Mouse (Mus musculus): ENCODE results near the gene Esf1. TPM values are rescaled to one million over a fixed set of nuclear protein-coding genes. Genes with fewer than 3 reads are reported as not detected.

The Esf1 gene
- total and polyA plus RNA-seq, 3 experiments: 27.3 to 73.2 (median 41.8) TPM

GRCm38 (mm10) chr2:140096034-140096433 lies 74.3 kb downstream of the Esf1 start:
- in situ Hi-C loops (cut with MboI; ENCODE audit: low pct_ligation_motif_present, low pct_unique_long_range_greater_than_20kb, low sequenced_read_pairs): no loop called here
- Histone ChIP-seq H3K27me3 (replicated peaks) (no peaks in the 10 kb centered on the region), H3K4me3 (replicated peaks in 1 of 3; ENCODE audit: low read depth in 2 of 3, low read length in 2 of 3, poor library complexity in 1 of 3) (no peak overlapping the region), H3K4me1 (ENCODE audit: control insufficient read depth in 1 of 2, insufficient read depth in 2 of 2) (peaks cover 4 to 22% of the 10 kb centered on the region in 2 experiments; a peak in 3 of 4 replicates), H3K79me2 (replicated peaks; ENCODE audit: control insufficient read depth, extremely low read depth, insufficient read depth, poor library complexity, severe bottlenecking) (no peaks in the 10 kb centered on the region), H3K4me2 (ENCODE audit: insufficient read depth, low read depth, poor library complexity, severe bottlenecking) (no peak overlapping the region), H3K9me3 (replicated peaks; ENCODE audit: low read length) (no peaks in the 10 kb centered on the region), H3K9ac (ENCODE audit: insufficient read depth, low read depth) (no peak overlapping the region), H3K27ac (ENCODE audit: insufficient read depth, low read depth) (no peak overlapping the region), H3K36me3 (replicated peaks in 1 of 2; ENCODE audit: control insufficient read depth in 1 of 2, insufficient read depth in 1 of 2, low read length in 1 of 2) (no peaks in the 10 kb centered on the region)
- dilution Hi-C loops (cut with MboI; ENCODE audit: extremely low pct_ligation_motif_present, extremely low pct_unique_long_range_greater_than_20kb, low sequenced_read_pairs): no loop called here
- DNase-seq (ENCODE audit: extremely low read depth): no peak
- TF ChIP-seq ETS1 (conservative IDR thresholded peaks at IDR 0.05; ENCODE audit: low read depth, low read length) (no peak), POLR2AphosphoS2 (IDR thresholded peaks at IDR 0.05; ENCODE audit: low read depth, low read length) (no peak), KAT2A (IDR thresholded peaks at IDR 0.05; ENCODE audit: insufficient replicate concordance, low read length) (no peak), E2F4 (IDR thresholded peaks at IDR 0.05; ENCODE audit: insufficient replicate concordance, low read depth, low read length) (no peak), IRF4 (IDR thresholded peaks at IDR 0.05; ENCODE audit: low read depth, low read length) (no peak), UBTF (IDR thresholded peaks at IDR 0.05; ENCODE audit: low read depth, low read length) (no peak), TBP (conservative IDR thresholded peaks at IDR 0.05; ENCODE audit: low read depth, low read length) (no peak), TCF12 (IDR thresholded peaks at IDR 0.05; ENCODE audit: low read depth, low read length) (no peak), ZNF384 (IDR thresholded peaks at IDR 0.05; ENCODE audit: low read depth, low read length) (no peak), USF1 (IDR thresholded peaks at IDR 0.05; ENCODE audit: low read depth, low read length) (no peak), RCOR1 (conservative IDR thresholded peaks at IDR 0.05; ENCODE audit: low read depth, low read length) (no peak), JUN (IDR thresholded peaks at IDR 0.05; ENCODE audit: insufficient read depth, low read depth, low read length) (no peak), CHD1 (IDR thresholded peaks at IDR 0.05; ENCODE audit: low read depth, low read length) (no peak), USF2 (conservative IDR thresholded peaks at IDR 0.05; ENCODE audit: low read depth, low read length) (no peak), MAFK (IDR thresholded peaks at IDR 0.05; ENCODE audit: insufficient replicate concordance, low read length) (no peak), ZKSCAN1 (IDR thresholded peaks at IDR 0.05; ENCODE audit: borderline replicate concordance, low read depth, low read length) (no peak), ZMIZ1 (IDR thresholded peaks at IDR 0.05; ENCODE audit: low read depth, low read length) (no peak)

DNA sequence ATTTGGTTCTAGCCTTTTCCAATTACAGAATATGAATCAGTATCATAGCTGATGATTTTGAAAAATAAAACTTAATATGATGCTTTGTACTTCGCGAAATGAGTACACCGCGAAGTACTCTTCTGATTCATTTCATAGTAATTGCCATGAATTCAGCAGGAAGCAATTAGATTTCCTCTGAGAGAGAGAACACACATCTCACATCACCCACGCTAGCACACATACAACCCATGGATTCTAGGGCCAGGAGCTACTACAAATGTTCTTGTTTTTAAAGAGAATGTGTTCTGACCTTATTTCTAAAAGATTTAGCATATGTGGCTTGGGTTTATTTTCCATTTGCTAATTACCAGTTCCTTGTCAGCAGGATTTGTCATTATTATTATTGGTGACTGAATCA lies 76.9 kb downstream of the Esf1 start:
- no peak for TF ChIP-seq MXI1 (IDR thresholded peaks at IDR 0.05; ENCODE audit: low read depth, low read length)
- no peak for TF ChIP-seq IRF4 (IDR thresholded peaks at IDR 0.05; ENCODE audit: low read depth, low read length)
- no peak for TF ChIP-seq EP300 (IDR thresholded peaks at IDR 0.05; ENCODE audit: low read length)
- no peak for TF ChIP-seq SMC3 (IDR thresholded peaks at IDR 0.05; ENCODE audit: low read depth, low read length)
- TF ChIP-seq HCFC1 (IDR thresholded peaks at IDR 0.05; ENCODE audit: low read depth, low read length): no peak
- TF ChIP-seq MAFK (IDR thresholded peaks at IDR 0.05; ENCODE audit: insufficient replicate concordance, low read length): no peak
- dilution Hi-C loops (cut with MboI; ENCODE audit: extremely low pct_ligation_motif_present, extremely low pct_unique_long_range_greater_than_20kb, low sequenced_read_pairs): no loop called here
- Histone ChIP-seq H3K79me2 (replicated peaks; ENCODE audit: control insufficient read depth, extremely low read depth, insufficient read depth, poor library complexity, severe bottlenecking) (no peaks in the 10 kb centered on the region), H3K36me3 (replicated peaks in 1 of 2; ENCODE audit: control insufficient read depth in 1 of 2, insufficient read depth in 1 of 2, low read length in 1 of 2) (no peaks in the 10 kb centered on the region), H3K4me2 (ENCODE audit: insufficient read depth, low read depth, poor library complexity, severe bottlenecking) (no peak overlapping the region), H3K4me3 (replicated peaks in 1 of 3; ENCODE audit: low read depth in 2 of 3, low read length in 2 of 3, poor library complexity in 1 of 3) (no peak overlapping the region), H3K4me1 (ENCODE audit: control insufficient read depth in 1 of 2, insufficient read depth in 2 of 2) (peaks cover 0 to 5% of the 10 kb centered on the region in 2 experiments; a peak in 1 of 4 replicates), H3K9me3 (replicated peaks; ENCODE audit: low read length) (no peaks in the 10 kb centered on the region), H3K27me3 (replicated peaks) (no peaks in the 10 kb centered on the region), H3K27ac (ENCODE audit: insufficient read depth, low read depth) (no peak overlapping the region), H3K9ac (ENCODE audit: insufficient read depth, low read depth) (no peak overlapping the region)
- in situ Hi-C loops (cut with MboI; ENCODE audit: low pct_ligation_motif_present, low pct_unique_long_range_greater_than_20kb, low sequenced_read_pairs): no loop called here
- DNase-seq (ENCODE audit: extremely low read depth): no peak
